Mouse (Mus musculus) E14TG2a.4 (cell line): ENCODE results near the gene Cpeb2.
A peak's percentile ranks its signal among the peaks of the same experiment; 100 is the strongest.

Source experiments
- CTCF ChIP-seq: conservative IDR thresholded peaks from 2 replicates; pipeline ENCODE4 v1.5.1; 2014; ENCODE audit warnings: low read length
- NANOG ChIP-seq: IDR thresholded peaks from 2 replicates; pipeline ENCODE4 v1.6.1; 2014; ENCODE audit warnings: borderline replicate concordance, low read length, mixed read lengths
- POU5F1 ChIP-seq: IDR thresholded peaks from 2 replicates; pipeline ENCODE4 v1.6.1; 2014; ENCODE audit warnings: low read length, borderline replicate concordance

DNA sequence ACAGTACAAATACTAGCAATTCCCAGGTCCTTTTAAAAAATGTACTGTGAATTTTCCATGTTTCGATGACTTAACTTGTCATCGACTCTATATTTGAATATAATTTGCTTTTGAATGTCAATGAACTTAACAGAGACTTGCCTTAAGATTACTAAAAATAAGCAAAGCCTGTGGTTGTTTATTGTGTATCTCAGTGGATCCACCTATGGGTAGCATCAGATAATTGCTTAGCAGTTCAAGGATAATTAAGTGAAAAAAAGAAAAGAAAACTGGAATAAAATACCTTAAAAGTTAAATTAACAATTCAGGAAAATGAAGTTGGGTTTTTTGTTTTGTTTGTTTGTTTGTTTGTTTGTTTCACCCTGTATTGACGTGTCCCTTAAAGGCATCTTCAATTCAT, 3.5 kb downstream of the Cpeb2 start:
- TF ChIP-seq CTCF (peak; percentile 15; the same call in 1 of the 2 replicates), POU5F1 (no peak), NANOG (no peak)
